Mouse (Mus musculus) liver, postnatal 0 days (tissue): ENCODE measurements around the gene Amtn. TPM values are rescaled to one million over a fixed set of nuclear protein-coding genes. Genes with fewer than 3 reads are reported as not detected.
"Not testable (repeated sequence)": the region's sequence is repeated elsewhere in the genome, so short reads cannot be mapped to it uniquely, and the experiment has no call there.

Source experiments
- ATAC-seq: fragments of 200-750 bp; cut with Nextera tagmentation; 2 replicates; pipeline ENCODE4 v1.8.0; 2017; ENCODE audit warnings: mild to moderate bottlenecking, moderate library complexity
- DNase-seq: peaks from one replicate; pipeline ENCODE4 v3.0.0-alpha.2; 2016
- H3K27ac ChIP-seq: fragments of 300-500 bp; sonication (generic); 2 replicates; pipeline ENCODE4 v1.5.1; 2014; ENCODE audit warnings: antibody characterized with exemption, moderate library complexity, mild to moderate bottlenecking, low read depth
- H3K27me3 ChIP-seq: fragments of 300-500 bp; sonication (generic); 2 replicates; pipeline ENCODE4 v1.6.1; 2014; ENCODE audit warnings: low read length, control low read depth, mixed read lengths; ENCODE audit not compliant: insufficient read depth
- H3K36me3 ChIP-seq: fragments of 300-500 bp; sonication (generic); replicated peaks from 2 replicates; pipeline ENCODE4 v1.6.1; 2014; ENCODE audit warnings: mild to moderate bottlenecking, control low read depth, low read length, moderate library complexity, mixed read lengths; ENCODE audit not compliant: insufficient read depth
- H3K4me1 ChIP-seq: fragments of 300-500 bp; sonication (generic); 2 replicates; pipeline ENCODE4 v1.6.1; 2014; ENCODE audit warnings: antibody characterized with exemption, mild to moderate bottlenecking, control low read depth; ENCODE audit not compliant: insufficient read depth
- H3K4me2 ChIP-seq: fragments of 300-500 bp; sonication (generic); 2 replicates; pipeline ENCODE4 v1.6.1; 2014; ENCODE audit warnings: low read depth, mild to moderate bottlenecking, low read length, moderate library complexity, mixed read lengths
- H3K4me3 ChIP-seq: fragments of 300-500 bp; sonication (generic); 2 replicates; pipeline ENCODE4 v1.5.1; 2014; ENCODE audit warnings: low read depth, low read length
- H3K9ac ChIP-seq: fragments of 300-500 bp; sonication (generic); replicated peaks from 2 replicates; pipeline ENCODE4 v1.6.1; 2014; ENCODE audit warnings: mild to moderate bottlenecking, moderate library complexity
- H3K9me3 ChIP-seq: fragments of 300-500 bp; sonication (generic); 2 replicates; pipeline ENCODE4 v1.6.1; 2016; ENCODE audit warnings: mild to moderate bottlenecking, control low read depth, low read length, mixed read lengths
- CTCF ChIP-seq: sonication (generic); IDR thresholded peaks from 2 replicates; pipeline ENCODE4 v1.5.1; 2016; ENCODE audit warnings: antibody characterized with exemption, low read depth
- EP300 ChIP-seq: IDR thresholded peaks from 2 replicates; pipeline ENCODE4 v1.6.1; 2016; ENCODE audit warnings: antibody characterized with exemption, low read depth, mild to moderate bottlenecking
- WGBS: fragments of 180-500 bp; shearing (Covaris S2); extraction: QIAGEN DNeasy Blood & Tissue Kit; methylation state at CpG from one replicate; pipeline ENCODE4 v1.1.7; 2014; ENCODE audit not compliant: insufficient replicate concordance; 5-methylcytosine and 5-hydroxymethylcytosine counted together
- polyA plus RNA-seq: library from polyadenylated mRNA; unstranded; fragments of >200 nt; fragmentation: Nextera tagmentation; extraction: Ambion mirVana; gene quantifications from 2 replicates; pipeline ENCODE4 v1.2.1, GENCODE M21; 2015

Gene Amtn
- not detected in 2 replicates for polyA plus RNA-seq

GRCm38 (mm10) chr5:88375808-88376207 lies at the start of gene Amtn:
Amtn (plus strand) TSS chr5:88376108.
- no peak within 1 kb of the TSS for H3K4me3 ChIP-seq

GRCm38 (mm10) chr5:88348533-88348932 lies 27.4 kb upstream of the Amtn start:
- DNase-seq, ATAC-seq, H3K36me3 ChIP-seq, H3K4me1 ChIP-seq, H3K27me3 ChIP-seq, H3K27ac ChIP-seq, H3K4me2 ChIP-seq, H3K4me3 ChIP-seq, H3K9me3 ChIP-seq, H3K9ac ChIP-seq: not testable (repeated sequence)
- WGBS: 54% methylated on average over 2 of the region's 2 CpGs

More at GRCm38 (mm10) chr5:88375808-88376207, at the start of gene Amtn:
- Histone ChIP-seq H3K36me3 (no peaks in the 10 kb centered on the region), H3K9me3 (no peaks in the 10 kb centered on the region), H3K4me2 (no peak within 1 kb of the TSS), H3K9ac (no peak within 1 kb of the TSS), H3K27ac (no peak within 1 kb of the TSS), H3K27me3 (no peaks in the 10 kb centered on the region), H3K4me1 (no peaks in the 10 kb centered on the region)
- 70% methylated on average over 4 of the region's 4 CpGs for WGBS
- DNase-seq (no peak), ATAC-seq (no peak)
- no peak for TF ChIP-seq EP300
- TF ChIP-seq CTCF: no peak

- DNase-seq: peak; percentile 38
- Histone ChIP-seq H3K27ac (no peak overlapping the region), H3K36me3 (no peaks in the 10 kb centered on the region), H3K4me2 (no peak overlapping the region), H3K27me3 (no peaks in the 10 kb centered on the region), H3K9me3 (no peaks in the 10 kb centered on the region), H3K4me3 (no peak overlapping the region), H3K9ac (no peak overlapping the region), H3K4me1 (no peaks in the 10 kb centered on the region)
- ATAC-seq: no peak
- TF ChIP-seq CTCF (peak; percentile 69), EP300 (no peak)
- WGBS: 4% methylated on average over 5 of the region's 5 CpGs
Measured at GRCm38 (mm10) chr5:88364768-88365167, 11.1 kb upstream of the Amtn start.

GRCm38 (mm10) chr5:88366886-88367285 lies 9.0 kb upstream of the Amtn start:
- TF ChIP-seq EP300: no peak
- no peak for TF ChIP-seq CTCF
- Histone ChIP-seq H3K27me3 (no peaks in the 10 kb centered on the region), H3K9me3 (no peaks in the 10 kb centered on the region), H3K4me3 (no peak overlapping the region), H3K36me3 (no peaks in the 10 kb centered on the region), H3K27ac (no peak overlapping the region), H3K4me2 (no peak overlapping the region), H3K4me1 (no peaks in the 10 kb centered on the region), H3K9ac (no peak overlapping the region)
- WGBS: 57% methylated on average over 1 of the region's 1 CpGs
- DNase-seq (no peak), ATAC-seq (no peak)

GRCm38 (mm10) chr5:88370578-88371232 lies 5.2 kb upstream of the Amtn start:
- 65% methylated on average over 6 of the region's 6 CpGs for WGBS

GRCm38 (mm10) chr5:88372563-88372962 lies 3.3 kb upstream of the Amtn start:
- ATAC-seq (no peak), DNase-seq (no peak)
- no peak overlapping the region for H3K4me2 ChIP-seq
- H3K9me3 ChIP-seq: no peaks in the 10 kb centered on the region
- H3K27ac ChIP-seq: no peak overlapping the region
- H3K4me3 ChIP-seq: no peak overlapping the region
- no peak overlapping the region for H3K9ac ChIP-seq
- no peaks in the 10 kb centered on the region for H3K36me3 ChIP-seq
- TF ChIP-seq EP300 (no peak), CTCF (no peak)
- WGBS: 76% methylated on average over 6 of the region's 6 CpGs
- no peaks in the 10 kb centered on the region for H3K27me3 ChIP-seq
- no peaks in the 10 kb centered on the region for H3K4me1 ChIP-seq

More at GRCm38 (mm10) chr5:88370578-88371232, 5.2 kb upstream of the Amtn start:
- no peak for TF ChIP-seq EP300
- no peak for TF ChIP-seq CTCF
- Histone ChIP-seq H3K27ac (no peak overlapping the region), H3K27me3 (no peaks in the 10 kb centered on the region), H3K4me1 (no peaks in the 10 kb centered on the region), H3K9ac (no peak overlapping the region), H3K4me2 (no peak overlapping the region), H3K4me3 (no peak overlapping the region), H3K9me3 (no peaks in the 10 kb centered on the region), H3K36me3 (no peaks in the 10 kb centered on the region)
- ATAC-seq: peak; percentile 73; the same call in 1 of the 2 replicates
- no peak for DNase-seq
